Mouse (Mus musculus): ENCODE data around the gene Ccl12.

The Ccl12 gene

GRCm38 (mm10) chr11:82101529-82101928, at the start of gene Ccl12:
Gene Ccl12, plus strand, starts transcription at chr11:82101845.
- DNase-seq (ENCODE audit: extremely low read depth, insufficient read length, low spot score): no peak

- no peak for DNase-seq (ENCODE audit: extremely low read depth, insufficient read length, low spot score)
Measured at GRCm38 (mm10) chr11:82053849-82054248, 47.8 kb upstream of the Ccl12 start.

GRCm38 (mm10) chr11:82057646-82058045, 44.0 kb upstream of the Ccl12 start, which contains the start of gene Ccl11:
Gene Ccl11, plus strand, starts transcription at chr11:82057823.
- no peak for DNase-seq (ENCODE audit: extremely low read depth, insufficient read length, low spot score)

- DNase-seq (ENCODE audit: extremely low read depth, insufficient read length, low spot score): no peak
Measured at GRCm38 (mm10) chr11:82062226-82062625, 39.4 kb upstream of the Ccl12 start.

GRCm38 (mm10) chr11:82063454-82063853, 38.2 kb upstream of the Ccl12 start:
- no peak for DNase-seq (ENCODE audit: extremely low read depth, insufficient read length, low spot score)

GRCm38 (mm10) chr11:82066953-82067571, 34.6 kb upstream of the Ccl12 start:
- DNase-seq (ENCODE audit: extremely low read depth, insufficient read length, low spot score): peak; percentile 57

- DNase-seq (ENCODE audit: extremely low read depth, insufficient read length, low spot score): no peak
Measured at GRCm38 (mm10) chr11:82071076-82071475, 30.6 kb upstream of the Ccl12 start.

DNA sequence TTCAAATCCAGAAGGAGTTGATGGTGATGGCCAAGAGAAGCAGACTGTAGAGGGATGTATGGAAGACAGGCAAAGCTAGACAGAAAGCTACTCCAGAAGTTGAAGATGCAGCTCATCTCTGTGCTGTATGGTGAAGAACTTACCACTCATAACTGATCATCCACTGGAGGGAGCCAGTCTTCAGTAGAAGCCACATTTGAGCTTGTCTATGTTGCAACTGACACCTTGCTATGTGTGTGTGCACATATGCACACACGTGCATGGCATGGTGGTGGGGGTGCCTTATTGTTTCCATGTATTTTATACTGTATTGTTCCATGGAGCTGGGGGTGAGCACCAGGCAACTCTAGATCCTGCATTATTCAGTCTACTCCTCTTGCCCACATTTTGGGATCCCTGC, 29.3 kb upstream of the Ccl12 start:
- no peak for DNase-seq (ENCODE audit: extremely low read depth, insufficient read length, low spot score)

DNA sequence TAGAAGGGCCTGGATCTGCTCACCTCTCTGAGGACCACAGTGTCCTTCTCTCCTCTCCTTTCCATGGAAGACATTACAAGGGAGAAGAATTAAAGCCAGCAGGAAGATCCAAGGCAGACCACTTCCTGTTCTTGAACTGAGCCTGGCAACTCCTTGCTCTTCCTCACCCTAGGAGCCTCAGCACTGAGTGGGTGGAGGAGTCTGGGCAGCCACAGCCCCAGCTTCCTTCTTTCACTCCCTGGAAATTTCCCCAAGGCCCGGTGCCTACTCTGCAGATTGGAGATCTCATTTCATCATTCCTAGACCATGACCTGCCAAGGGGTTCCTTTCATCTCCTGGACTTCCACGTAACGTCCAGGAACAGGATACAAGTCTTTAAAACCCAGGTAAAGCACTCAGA, 28.7 kb upstream of the Ccl12 start:
- no peak for DNase-seq (ENCODE audit: extremely low read depth, insufficient read length, low spot score)

DNA sequence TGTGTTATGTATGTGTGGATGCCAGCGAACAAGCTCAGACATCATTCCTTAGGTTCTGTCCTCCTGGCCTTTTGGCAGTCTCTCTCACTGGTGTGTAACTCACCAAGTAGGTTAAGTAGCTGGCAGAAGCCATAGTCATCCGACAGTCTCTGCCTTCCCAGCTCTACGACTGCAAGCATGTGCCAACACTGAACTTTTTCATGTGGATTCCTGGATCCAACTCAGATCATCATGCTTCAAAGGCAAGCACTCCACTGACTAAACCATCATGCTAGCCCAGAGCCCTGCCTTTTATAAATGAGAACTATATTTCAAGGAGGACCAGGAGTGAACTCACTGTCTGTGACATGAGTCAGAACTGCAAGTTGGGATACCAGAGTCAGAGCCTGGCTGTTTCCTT, 28.0 kb upstream of the Ccl12 start:
- no peak for DNase-seq (ENCODE audit: extremely low read depth, insufficient read length, low spot score)

- no peak for DNase-seq (ENCODE audit: extremely low read depth, insufficient read length, low spot score)
Measured at GRCm38 (mm10) chr11:82077031-82077430, 24.6 kb upstream of the Ccl12 start.

GRCm38 (mm10) chr11:82078136-82078730, 23.4 kb upstream of the Ccl12 start:
- no peak for DNase-seq (ENCODE audit: extremely low read depth, insufficient read length, low spot score)

DNA sequence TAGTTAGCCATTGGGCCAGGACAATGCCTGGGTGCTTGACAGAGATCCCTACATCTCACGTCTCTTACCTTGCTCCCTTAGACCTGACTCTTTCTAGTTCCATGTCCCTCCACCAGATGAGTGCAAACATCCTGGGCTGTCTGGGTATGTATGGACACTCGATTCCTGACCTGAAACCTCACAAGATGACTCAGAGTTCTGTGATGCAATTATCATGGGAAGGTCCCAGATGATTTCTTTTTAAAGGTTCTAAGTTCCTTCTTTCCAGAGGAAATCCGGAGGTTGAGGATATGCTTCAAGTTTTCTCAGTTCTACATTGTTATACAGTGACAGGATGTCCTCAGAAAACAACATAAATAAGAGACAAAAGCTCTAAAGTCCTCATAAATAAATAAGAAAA, 20.8 kb upstream of the Ccl12 start:
- no peak for DNase-seq (ENCODE audit: extremely low read depth, insufficient read length, low spot score)

DNA sequence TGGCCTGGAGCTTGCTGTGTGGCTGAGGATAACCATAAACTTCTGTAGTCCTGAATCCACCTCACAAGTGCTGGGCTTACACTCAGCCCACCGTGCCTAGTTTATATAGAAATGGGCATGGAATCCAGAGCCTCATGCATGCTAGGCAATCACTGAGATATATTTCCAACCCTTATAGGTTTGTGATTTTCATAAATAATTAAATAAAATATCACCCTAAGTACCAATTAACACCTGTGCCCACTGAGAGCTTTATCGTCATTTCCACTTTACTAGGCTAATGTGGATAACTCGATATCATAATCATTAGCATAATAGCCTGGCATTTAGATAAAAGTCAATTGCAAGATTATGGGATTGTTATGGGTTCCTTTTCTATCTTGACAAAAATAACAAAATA, 17.3 kb upstream of the Ccl12 start:
- DNase-seq (ENCODE audit: extremely low read depth, insufficient read length, low spot score): no peak

- no peak for DNase-seq (ENCODE audit: extremely low read depth, insufficient read length, low spot score)
Measured at GRCm38 (mm10) chr11:82099511-82100323, 1.9 kb upstream of the Ccl12 start.

DNA sequence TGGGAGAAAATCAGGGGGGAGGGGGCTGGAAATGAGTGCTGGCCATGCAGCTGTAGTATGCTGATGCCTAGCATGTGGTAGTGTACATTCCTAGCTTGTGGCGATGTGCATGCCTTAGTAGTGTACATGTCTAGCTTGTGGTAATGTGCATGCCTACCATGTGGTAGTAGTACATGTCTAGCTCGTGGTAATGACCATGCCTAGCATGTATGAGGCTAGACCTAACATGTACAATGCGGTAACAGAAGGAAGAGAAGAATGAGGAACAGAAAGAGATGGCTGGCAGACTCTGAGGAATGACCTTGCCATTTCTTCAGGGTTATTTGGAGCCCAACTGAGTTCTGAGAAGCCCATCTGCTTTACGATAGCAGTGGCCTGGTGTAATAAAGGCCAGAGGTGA, 558 bp upstream of the Ccl12 start:
- no peak for DNase-seq (ENCODE audit: extremely low read depth, insufficient read length, low spot score)

DNA sequence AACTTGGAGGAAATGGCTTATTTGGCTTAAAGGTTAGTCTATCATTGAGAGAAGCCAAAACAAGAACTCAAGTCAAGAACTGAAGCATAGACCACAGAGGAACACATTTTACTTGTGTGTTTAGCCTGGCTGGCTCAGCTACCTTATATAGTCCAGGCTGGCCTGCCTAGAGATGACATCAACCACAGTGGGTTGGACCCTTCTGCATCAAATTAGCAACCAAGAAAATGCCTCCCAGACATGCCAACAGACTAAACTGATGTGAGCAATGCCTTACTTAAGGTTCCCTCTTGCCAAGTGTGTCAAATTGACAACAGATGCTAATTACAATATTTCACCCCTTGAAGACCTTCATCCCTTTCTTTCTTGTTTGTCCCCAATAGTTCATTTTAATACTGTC, 8.0 kb downstream of the Ccl12 start:
- DNase-seq (ENCODE audit: extremely low read depth, insufficient read length, low spot score): no peak

- DNase-seq (ENCODE audit: extremely low read depth, insufficient read length, low spot score): no peak
Measured at GRCm38 (mm10) chr11:82110372-82111248, 9.0 kb downstream of the Ccl12 start.

DNA sequence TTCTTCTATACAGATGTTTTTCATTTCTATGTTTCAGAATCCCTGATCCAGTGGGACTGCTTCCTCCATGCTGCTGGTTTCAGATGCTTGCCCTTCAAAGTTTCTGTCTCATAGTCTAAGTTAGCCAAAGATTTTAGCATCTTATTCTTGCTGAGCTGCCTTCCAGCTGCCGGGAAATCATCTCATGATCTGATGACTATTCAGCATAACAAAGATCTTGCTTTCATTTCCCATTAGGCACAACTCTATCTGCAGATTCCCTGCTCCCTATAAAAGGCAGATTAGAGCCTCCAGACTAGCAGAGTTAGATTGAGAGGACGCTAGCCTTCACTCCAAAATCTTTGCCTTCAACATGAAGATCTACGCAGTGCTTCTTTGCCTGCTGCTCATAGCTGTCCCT, 13.2 kb downstream of the Ccl12 start, which contains the start of gene Ccl8:
Gene Ccl8 (plus strand): TSS at position 301 of the 400 bp plus-strand sequence.
- DNase-seq (ENCODE audit: extremely low read depth, insufficient read length, low spot score): no peak

- no peak for DNase-seq (ENCODE audit: extremely low read depth, insufficient read length, low spot score)
Measured at GRCm38 (mm10) chr11:82116041-82116440, 14.4 kb downstream of the Ccl12 start.

GRCm38 (mm10) chr11:82132977-82133376, 31.3 kb downstream of the Ccl12 start:
- DNase-seq (ENCODE audit: extremely low read depth, insufficient read length, low spot score): no peak
